Mouse (Mus musculus) spleen, postnatal 14 days (tissue): ENCODE measurements around the gene Fstl4.
"Not testable (repeated sequence)": the region's sequence is repeated elsewhere in the genome, so short reads cannot be mapped to it uniquely, and the experiment has no call there.

Experiments used
- DNase-seq, 2 experiments: peaks; one replicate each; pipeline ENCODE4 v3.0.0; 2021 to 2022; ENCODE audit warnings: low spot score in 2 of 2

Fstl4 gene

GRCm38 (mm10) chr11:53136371-53136770, 371.9 kb downstream of the Fstl4 start:
- no peak for DNase-seq

GRCm38 (mm10) chr11:53137381-53137780, 372.9 kb downstream of the Fstl4 start:
- no peak for DNase-seq

GRCm38 (mm10) chr11:53138212-53138611, 373.8 kb downstream of the Fstl4 start:
- no peak for DNase-seq

- DNase-seq, result no peak
These were observed 375.2 kb downstream of the Fstl4 start for GRCm38 (mm10) chr11:53139666-53140065.

- no peak for DNase-seq
These were observed 375.8 kb downstream of the Fstl4 start for GRCm38 (mm10) chr11:53140196-53140595.

DNA sequence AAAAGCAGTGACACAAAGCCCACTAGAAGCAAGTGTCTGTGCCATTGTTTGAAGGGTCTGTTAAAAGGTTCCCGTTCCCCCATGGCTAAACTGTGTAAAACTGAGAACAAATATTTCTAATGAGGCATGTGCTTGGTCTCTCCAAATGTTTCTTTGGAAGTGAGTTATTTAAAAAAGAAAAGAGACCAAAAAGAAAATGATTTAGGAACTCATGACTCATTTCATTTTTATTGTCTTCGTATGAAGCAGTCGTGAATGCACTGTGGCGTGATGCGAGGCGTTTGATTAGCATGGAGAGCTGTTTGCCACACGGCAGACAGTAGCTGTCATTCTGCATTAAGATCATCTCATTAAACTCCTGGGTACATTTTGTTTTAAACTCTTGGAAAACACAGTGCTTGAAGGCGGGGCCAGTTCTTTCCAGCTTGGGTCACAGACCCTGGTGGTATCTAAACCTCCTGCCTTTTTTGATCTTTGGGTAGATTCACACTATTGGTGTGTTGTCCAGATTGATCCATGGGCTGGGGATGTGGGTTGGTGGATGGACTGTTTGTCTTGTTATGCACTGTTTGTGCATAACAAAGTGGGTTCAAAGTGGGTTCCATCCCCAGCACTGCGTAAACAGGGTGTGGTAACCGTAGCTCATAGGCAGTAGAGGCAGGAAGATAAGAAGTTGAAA, 376.4 kb downstream of the Fstl4 start:
- DNase-seq, result no peak

DNA sequence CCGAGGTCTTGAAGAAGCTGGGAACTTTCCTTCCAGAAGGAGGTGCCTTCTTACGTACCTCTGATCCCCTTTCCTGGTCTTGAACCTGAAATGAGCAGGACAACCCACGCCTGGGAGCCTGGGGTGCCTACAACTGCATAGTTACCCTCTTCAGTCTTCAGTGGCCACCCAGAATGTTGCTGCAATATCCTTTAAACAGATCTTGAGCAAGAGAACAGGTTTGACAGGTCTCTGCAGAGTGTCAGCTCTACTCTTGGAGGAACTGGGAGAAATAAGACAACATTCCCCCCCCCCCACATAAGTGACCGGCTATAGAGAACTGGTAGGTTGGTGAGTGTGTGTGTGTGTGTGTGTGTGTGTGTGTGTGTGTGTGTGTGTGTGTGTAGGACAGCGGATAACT, 379.1 kb downstream of the Fstl4 start:
- DNase-seq, result no peak

DNA sequence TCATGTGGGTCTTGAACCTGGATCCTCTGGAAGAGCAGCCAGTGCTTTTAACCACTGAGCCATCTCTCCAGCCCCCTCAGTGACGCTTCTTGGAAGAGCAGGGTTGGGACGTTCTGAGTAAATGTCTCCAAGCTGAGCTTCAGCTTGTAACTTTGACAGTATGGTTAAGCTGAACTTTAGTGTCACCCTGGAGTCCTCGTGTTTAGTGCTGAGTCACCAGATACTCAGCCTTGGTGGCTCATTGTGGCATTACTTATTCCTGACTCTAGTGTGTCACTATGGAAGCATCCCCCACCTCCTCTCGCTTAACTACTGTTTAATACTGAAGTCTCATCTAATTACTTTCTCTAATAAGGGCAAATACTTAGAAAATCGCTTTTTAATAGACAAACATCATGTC, 380.1 kb downstream of the Fstl4 start:
- DNase-seq, result no peak

GRCm38 (mm10) chr11:53146290-53146689, 381.9 kb downstream of the Fstl4 start:
- DNase-seq, result no peak

DNA sequence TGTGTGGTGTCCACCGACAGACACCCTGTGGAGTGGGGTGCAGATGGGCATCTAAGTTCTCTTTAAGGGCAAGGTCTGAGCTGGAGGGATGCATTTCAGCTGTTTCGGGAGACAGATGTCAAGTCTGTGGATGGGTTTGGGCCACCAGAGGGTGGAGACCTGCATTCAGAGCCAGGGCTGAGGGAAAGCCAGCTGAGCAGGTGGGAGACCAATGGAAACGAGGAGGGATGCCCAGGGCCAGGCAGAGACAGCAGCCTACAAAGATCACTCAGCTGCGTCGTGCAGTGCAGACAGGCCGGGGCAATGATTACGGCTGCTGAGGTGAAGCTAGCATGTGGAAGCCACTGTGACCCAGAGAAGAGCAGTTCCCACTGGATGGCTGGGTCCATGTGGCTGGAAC, 392.0 kb downstream of the Fstl4 start:
- DNase-seq, result no peak

GRCm38 (mm10) chr11:53157621-53158259, 393.3 kb downstream of the Fstl4 start:
- no peak for DNase-seq

- DNase-seq, result no peak
These were observed 398.0 kb downstream of the Fstl4 start for GRCm38 (mm10) chr11:53162385-53162784.

DNA sequence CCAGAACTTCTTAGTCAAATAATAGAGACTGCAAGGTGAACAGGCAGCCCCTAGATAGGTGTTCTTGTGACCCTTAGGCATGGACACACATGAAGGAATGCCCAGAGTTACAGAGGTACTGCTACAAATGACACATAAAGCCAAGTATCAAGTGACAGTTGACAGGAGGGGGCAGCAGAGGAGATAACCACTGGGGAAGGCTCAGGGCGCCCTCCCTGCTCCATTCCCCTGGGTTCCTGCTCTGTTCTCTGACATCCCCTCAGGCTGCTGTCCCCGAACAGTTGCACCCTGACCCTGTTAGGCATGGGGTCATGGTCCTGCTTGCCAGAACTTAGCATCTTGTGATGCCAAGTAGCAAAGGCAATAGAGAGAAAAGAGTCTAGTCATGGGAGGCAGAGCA, 402.0 kb downstream of the Fstl4 start:
- DNase-seq, result no peak

GRCm38 (mm10) chr11:53182177-53182852, 417.9 kb downstream of the Fstl4 start:
- no peak for DNase-seq

GRCm38 (mm10) chr11:53182858-53183257, 418.4 kb downstream of the Fstl4 start:
- DNase-seq, result peak in 1 of 2 experiments; percentile 12

DNA sequence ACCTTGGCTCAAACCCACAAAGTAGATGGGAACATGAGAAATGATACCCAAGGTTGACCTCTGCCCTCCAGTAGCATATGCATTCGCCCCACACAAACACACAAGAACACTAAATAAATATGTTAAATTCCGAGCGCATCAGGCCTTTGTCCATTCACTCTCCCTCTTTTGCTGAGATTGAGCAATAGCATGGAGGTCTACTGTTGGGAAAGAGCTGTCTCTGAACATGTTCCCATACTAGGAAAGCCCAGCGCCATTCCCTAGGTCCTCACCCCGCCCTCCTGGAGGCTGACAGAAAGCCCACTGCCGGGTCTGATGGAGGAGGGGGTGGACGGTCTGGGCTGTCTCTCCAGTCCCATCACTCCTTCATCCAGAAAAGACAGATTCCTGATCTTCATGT, 419.6 kb downstream of the Fstl4 start:
- DNase-seq, result no peak

DNA sequence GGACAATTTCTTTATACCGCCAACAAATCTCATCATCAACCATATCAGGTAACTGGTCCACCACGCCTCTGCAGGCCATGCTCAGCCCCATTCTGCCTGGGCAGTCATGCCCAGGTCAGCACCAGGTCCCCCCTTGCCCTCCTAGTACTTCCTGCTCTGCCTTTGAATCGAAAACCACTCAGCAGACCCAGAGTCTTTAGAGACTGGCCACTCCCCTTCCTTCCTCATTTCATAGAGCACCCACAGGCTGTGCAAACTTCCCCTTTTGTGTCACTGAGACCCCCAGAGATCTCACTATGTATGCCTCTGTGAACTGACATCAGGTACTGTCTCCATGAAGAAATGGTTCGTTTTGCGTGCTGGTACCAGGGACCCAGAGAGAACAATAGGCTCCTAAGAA, 420.3 kb downstream of the Fstl4 start:
- DNase-seq, result peak in 1 of 2 experiments; percentile 9

DNA sequence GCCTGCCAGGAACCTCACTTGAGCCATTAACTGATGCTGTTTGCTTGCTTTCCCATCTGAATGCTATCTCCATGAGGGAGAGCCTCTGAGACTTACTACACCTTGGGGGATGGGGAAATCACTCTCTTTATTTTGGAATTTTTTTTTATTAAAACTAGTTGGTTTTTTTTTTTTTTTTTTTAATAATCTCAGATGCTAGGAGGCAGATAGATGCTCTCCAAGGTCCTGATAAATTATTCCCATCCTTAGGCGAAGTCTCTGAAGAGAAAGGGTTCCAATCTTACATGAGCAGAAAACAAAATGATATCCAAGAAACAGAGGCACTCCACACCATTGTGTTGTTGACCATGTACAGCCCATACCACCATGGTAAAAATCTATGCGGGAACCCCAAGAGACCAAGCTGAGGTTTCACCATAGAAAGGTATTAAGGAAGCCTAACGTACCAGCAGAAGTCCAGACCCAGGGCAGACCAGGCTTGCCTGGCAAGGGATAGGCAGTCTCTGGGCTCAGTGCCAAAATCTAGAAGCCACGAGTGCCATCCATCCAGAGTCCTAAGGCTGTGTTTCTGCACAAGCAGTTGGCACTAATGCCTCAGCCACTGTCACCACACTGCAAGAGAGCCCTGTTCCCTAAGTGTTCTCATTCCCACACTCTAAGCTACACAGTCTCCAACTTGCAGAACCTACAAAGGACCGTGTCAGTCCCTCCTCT, 423.1 kb downstream of the Fstl4 start:
- DNase-seq, result no peak

DNA sequence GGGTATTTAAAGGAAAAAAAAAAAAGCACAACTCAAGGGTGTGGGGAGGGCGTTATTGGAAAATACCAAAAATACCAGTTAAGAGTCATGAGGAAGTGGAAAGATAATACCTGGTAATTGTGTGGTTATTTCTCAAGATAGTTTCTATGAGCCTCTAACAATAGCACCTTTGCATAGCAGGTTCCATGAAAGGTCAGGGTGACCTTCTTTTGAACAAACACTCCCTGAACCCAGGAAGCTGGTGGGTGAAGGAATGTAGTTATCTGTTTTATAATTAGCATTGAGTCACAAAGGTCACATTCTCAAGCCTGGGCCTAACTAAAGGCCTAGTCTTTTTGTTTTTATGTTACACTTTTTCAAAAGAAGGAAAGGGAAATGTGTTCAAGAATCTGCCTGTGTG, 432.1 kb downstream of the Fstl4 start:
- DNase-seq, result not testable (repeated sequence)

DNA sequence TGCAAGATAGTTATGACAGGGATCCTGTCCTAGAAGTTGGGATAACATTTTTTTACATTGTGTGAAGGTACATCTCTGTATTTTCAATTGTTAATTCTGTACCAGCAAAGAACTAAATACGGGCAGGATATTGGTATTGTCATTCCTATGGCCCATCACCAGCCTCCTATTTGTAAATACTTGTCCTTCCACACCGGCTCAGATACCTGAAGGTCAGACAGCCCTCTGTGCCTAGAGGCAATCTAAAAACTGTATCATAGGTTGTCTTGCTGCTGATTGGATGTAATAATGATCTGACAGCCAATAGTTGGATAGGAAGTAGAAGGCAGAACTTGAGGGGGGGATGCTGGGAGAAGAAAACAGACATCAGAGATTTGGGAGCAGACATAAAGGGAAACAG, 432.7 kb downstream of the Fstl4 start:
- no peak for DNase-seq

GRCm38 (mm10) chr11:53202459-53203250, 438.2 kb downstream of the Fstl4 start:
- DNase-seq, result no peak

DNA sequence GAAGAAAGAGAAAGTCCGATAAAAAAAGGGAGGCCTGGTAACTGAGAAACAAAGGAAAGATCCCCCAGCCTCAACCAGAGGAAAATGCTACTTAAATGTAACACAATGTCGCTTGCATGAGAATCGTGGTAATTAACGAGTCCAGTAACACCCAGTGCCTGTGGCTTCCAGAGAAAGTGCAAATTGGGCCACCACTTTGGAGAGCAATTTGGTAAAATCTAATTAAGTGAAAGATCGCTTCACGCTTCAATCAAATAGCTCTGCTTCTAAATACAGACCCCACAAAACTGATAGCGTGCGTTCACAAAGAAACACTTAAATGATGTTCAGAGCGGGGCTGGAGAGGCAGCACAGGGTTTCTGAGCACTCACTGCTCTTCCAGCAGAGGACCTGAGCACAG, 446.4 kb downstream of the Fstl4 start:
- DNase-seq, result no peak
